Mouse (Mus musculus) right cerebral cortex, postnatal 36 days (tissue): ENCODE measurements around the gene Gmppb.

Experiments
- DNase-seq, 2 experiments: peaks; one replicate each; pipeline ENCODE4 v3.0.0; 2022; ENCODE audit warnings: low spot score in 2 of 2, mixed read lengths in 1 of 2

The Gmppb gene

DNA sequence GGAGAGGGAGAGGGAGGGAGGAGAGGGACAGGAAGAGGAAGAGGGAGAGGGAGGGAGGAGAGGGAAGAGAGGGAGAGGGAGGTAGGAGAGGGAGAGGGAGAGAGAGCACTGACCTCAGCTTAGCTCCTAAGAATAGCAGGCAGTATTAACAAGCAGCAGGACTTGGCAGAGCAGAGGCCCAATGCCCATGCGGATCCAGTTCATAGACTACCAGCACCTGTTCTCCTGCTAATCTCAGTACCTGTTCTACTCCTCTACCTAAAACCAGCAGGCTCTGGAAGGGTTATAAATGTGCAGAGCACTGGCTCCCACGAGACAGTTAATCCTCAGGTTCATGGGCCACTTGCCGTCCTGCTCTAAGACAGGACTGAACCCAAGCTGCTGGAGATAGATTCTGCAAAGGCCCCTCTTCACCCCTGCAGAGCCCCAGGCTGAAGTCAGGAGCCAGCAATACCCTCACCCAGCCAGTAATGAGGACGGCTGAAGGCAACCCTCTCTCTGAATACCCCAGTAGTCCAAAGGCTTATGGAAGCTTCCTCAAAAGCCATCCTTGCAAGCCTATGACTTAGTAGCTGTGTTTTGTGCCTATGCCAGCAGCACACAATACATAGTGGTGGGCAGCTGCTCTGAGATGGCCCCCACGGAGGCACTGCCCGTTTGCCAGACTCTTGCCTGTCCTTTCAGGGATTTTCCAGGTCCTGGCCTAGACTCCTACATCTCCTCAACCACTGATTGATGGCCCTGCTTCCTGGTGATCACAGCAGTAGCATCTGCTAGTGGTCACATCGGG, 24.3 kb downstream of the Gmppb start:
- DNase-seq: no peak

DNA sequence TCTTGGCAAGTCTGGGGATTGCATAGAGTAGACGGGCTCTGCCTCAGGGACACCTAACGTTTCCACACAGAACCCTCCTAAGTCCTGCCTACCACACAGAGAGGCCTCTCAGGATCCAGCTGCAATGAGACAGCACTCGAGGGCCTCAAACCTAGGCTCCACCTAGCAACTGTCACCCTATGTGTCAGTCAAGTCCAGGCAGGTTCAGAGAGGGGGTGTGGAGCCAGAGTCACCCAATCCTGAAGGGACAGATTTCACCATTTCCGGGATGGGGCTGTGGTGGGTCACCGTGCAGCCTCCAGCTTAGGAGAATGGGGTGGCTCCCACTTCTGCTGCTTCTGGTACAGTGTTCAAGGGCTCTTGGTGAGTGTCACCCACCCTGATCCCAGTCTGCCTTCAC, 31.1 kb downstream of the Gmppb start, which contains the start of gene Mst1:
Mst1 (plus strand) TSS at position 269 of the 400 bp plus-strand sequence.
- no peak for DNase-seq

DNA sequence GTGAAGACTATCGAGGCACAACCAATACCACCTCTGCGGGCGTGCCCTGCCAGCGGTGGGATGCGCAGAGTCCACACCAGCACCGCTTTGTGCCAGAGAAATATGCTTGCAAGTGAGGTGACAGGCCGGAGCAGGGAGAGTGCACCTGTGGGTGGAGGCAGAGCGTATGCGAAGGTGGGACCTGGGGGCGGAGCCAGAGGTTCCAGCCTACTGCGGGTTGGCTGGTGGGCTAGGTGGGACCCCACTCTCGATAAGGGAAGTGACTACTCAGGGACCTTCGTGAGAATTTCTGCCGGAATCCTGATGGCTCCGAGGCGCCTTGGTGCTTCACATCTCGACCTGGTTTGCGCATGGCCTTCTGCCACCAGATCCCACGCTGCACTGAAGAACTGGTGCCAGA, 33.5 kb downstream of the Gmppb start:
- no peak for DNase-seq

DNA sequence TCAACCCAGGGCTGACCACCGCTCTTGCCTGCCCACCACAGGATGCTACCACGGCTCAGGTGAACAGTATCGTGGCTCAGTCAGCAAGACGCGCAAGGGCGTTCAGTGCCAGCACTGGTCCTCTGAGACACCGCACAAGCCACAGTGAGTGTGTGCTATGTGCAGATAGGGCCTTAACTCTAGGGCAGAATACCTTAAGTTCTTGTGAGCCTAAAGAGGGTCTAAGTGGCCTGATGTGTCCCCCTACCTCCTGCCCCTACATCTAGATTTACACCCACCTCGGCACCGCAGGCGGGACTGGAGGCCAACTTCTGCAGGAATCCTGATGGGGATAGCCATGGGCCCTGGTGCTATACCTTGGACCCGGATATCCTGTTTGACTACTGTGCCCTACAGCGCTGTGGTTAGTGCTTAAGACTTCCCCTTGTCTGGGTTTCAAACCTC, 34.0 kb downstream of the Gmppb start, which contains the start of gene Rnf123:
Rnf123 (minus strand) TSS at position 359 of the 444 bp plus-strand sequence.
- no peak for DNase-seq

DNA sequence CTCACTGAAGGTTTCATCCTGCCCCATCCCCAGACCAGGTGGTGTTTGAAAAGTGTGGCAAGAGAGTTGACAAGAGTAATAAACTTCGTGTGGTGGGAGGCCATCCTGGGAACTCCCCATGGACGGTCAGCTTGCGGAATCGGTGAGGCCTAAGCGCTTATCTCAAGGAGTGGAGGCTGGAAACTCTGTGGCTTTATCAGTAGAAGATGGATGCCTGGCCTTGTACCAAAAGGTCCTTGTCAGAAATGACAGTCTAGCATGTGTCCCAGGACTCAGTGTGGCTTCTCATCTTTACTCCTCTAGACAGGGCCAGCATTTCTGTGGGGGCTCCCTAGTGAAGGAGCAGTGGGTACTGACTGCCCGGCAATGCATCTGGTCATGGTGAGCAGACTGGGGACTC, 34.5 kb downstream of the Gmppb start:
- no peak for DNase-seq

DNA sequence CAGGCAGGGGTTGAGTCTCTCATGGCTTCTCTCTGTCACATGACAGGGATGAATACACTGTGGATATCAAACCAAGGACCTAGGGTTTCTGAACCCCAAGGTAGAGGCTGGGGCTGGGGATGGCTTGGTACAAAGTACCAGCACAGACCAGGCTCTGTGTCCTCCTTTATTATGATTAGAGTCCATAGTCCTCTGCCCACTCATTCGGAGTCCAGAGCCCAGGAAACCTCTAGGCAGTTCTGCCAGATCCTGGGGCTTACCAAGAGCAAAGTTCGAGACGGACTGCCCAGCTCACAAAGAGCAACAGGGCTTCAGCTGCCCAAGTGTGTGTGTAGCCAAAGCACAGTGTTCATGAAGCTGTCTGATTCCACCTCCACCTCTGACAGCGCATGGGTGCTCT, 36.2 kb downstream of the Gmppb start:
- DNase-seq: no peak

DNA sequence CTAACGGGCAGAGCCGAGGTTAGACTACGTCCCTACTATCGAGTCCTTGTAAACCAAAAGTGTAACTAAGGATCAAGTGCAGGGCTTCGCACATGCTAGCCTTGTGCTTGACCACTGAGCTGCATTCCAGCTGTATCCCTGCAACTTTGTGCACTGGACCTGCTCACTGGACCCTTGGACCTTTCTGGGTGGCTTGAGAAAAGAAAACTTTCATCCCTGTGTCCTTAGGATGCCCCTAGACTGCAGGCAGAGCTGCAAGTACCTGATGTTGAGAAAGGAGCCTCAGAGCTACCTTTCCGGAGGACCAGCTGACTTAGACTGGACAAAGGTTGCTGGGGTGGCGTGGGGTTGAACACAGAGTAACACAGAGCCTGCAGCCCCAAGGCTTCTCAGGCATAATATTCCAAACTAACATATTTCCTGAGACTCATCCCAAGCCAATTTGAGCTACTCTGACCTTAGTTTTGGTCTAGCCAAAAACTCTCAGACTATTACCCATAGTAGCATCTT, 41.6 kb downstream of the Gmppb start:
- no peak for DNase-seq

DNA sequence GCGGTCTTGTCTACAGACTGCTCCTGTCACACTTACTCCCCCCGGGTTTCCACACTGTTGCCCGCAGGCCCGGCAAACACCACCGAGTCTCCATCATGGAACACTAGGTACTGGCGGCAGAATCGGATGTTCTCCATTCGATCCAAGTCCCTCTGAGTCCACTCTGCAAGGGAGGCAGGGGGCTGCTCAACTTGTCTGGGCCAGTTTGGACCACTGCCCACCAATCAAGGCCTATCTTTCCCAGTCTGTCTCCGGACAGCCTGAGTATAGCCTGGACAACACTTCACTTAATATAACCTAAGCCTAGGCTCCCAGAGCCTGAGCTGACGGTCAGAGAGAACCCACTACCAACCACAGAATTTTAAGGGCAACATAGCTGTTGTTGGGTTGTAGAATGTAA, 44.5 kb downstream of the Gmppb start:
- DNase-seq: no peak

DNA sequence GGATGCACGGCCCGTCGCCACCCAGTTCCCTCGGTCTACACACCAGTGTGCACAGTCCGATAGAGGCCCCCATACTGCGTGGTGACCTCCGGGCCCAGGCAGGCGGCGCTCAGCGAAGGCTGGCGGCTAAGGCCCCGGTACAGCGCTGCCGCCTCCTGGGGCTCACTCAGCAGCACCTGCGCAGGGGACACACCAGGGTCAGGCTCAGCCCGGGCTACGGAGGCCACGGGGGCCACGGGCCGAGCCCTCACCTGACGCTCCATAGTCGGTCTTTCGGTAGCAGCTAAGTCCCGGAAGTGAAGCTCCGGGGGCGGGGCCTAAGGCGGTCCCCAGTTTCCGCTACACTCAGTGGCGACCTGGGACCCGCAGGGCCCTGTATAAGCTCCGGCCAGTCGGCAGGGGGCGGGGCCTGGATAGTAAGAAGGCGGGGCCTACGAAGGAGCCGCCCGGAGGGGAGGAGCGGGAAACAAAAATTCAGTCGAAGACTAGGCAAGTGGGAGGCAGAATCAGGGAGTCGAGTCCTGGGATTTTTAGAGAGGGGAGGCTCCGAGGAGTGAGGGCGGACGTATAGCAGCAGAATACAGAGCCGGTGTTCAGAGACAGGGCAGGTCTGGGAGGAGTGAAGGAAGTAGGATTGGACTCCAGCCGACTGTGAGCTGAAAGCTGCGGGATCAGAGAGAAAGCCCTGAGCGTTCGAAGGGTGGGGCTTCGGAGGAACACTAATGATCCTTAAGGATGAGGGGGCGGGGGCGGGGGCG, 45.3 kb downstream of the Gmppb start, which contains the start of gene Apeh:
Apeh (minus strand) TSS at position 423 of the 758 bp plus-strand sequence.
- DNase-seq: peak; percentile 78 to 81

DNA sequence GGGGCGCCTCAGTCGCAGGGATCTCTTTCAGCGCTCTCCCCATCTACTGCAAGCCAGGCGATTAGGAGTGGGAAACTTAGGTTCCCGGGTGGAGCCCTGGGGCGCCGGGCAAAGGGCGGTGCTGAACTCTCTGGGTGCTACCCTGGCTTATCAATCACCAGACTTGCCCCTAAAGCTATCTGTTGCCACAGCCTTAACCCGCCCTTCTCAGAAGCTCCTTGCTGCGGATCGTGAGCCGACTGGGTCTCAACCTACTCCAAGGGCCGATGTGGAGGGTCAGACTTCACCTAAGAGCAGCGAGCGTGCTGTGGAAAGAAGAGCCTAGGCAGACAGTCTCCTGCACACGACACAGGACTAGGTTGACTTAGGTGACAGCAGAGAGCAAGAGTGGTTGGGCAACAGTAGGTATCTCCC, 46.0 kb downstream of the Gmppb start:
- DNase-seq: no peak

DNA sequence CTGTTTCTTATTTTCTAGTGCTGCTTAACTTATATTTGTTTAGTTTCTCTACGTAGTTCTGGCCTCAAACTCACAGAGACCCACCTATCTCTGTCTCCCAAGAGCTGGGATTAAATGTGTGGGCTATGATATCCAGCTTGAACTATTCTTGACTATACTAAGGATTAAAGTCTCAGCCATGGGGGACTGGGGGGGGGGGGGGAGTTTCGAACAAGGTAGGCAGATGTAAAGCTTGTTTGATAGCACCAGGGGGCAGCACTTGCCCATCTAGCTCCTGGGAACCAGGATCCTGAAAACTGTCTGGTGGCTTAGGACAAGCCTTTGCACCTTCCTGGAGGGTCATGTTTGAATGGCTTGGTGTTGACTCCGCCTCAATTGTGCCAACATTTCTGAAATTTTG, 46.5 kb downstream of the Gmppb start:
- DNase-seq: no peak

DNA sequence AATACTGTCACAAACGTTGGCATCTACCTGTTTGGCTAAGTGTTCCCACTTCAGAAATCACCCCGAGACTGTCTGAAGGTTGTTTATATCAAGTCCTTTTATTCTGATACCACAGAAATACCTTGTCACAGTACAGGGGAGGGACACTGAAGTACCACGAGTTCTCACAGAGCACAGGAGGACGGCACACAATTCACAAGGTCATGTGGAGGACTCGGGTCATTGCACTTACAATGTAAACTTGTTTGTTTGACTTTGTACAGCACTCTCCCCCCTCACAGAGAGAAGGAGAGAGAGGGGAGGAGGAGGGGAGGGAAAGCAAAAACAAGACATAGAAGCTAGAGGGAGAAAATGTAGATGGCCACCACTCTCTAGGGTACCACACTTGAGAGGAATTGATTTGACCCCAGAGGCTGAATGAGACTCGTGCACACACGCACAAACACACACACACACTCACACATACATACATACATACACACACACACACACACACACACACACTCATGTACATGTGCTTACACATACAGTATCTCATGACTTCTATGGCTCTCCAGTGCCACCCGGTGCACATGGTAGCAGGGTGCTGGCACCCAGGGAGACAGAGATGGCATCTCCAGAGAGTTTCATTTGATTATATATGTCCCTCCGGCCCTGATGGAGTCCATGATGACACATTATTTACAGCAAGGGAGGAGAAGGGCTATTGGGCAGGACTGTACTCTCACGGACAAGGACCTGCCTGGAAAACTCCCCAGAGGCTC, 47.1 kb downstream of the Gmppb start:
- no peak for DNase-seq

DNA sequence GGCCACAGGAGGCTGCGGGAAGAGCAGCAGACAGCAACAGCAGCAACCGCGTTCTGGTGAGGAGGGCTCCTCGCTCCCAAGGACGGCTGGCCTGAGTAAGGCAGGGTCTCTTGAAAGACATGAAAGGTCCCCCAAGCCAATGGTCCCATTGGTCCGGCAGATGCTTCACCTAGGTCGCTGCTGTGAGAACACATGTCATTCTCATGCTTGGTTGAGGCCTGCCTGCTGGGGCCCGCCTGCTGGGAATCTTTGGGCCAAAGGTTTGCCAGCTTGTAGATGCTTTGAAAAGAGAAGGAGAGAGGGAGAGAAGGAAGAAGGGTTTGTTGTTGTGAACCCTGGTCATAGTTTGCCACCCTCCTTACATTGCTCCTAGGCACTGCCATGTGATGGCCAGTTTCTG, 50.6 kb downstream of the Gmppb start:
- no peak for DNase-seq
